Comparison of ENCODE assay signal across 22 mouse cellular contexts in genomic region chr9:124056158-124056709, GRCm38 (mm10). TPM values are rescaled to one million over a fixed set of nuclear protein-coding genes. Genes with fewer than 3 reads are reported as not detected.
A peak's percentile ranks its signal among the peaks of the same experiment; 100 is the strongest.
DNase-seq lines count a peak whose midpoint lies in the region; ATAC-seq and TF ChIP-seq lines count a peak whose summit lies in the region.
"Had no signal": no experiment of that assay in that cellular context is flagged by ENCODE, and none has a peak within 500 bp of the region (broad histone marks: within the 10 kb centered on the region; RNA-seq: fewer than 3 reads in every experiment).

No protein-coding gene starts in this region.

- no peak overlapping the region for H3K4me2 ChIP-seq in stomach, embryonic 16.5 days (ENCODE audit: low read depth, low read length)
- no peak overlapping the region for H3K4me2 ChIP-seq in stomach, postnatal 0 days (replicated peaks; ENCODE audit: low read depth)
- H3K4me2 ChIP-seq in hindbrain, embryonic 11.5 days (replicated peaks; ENCODE audit: low read depth, low read length): no peak overlapping the region
- H3K4me2 ChIP-seq: embryonic facial prominence, embryonic 12.5 days; hindbrain, embryonic 12.5 days; neural tube, embryonic 12.5 days had no signal

- no peaks in the 10 kb centered on the region for H3K36me3 ChIP-seq in stomach, embryonic 16.5 days (ENCODE audit: control insufficient read depth, insufficient read depth, low read length)
- no peaks in the 10 kb centered on the region for H3K36me3 ChIP-seq in stomach, postnatal 0 days (ENCODE audit: control insufficient read depth, insufficient read depth, low read length)
- H3K36me3 ChIP-seq in hindbrain, embryonic 11.5 days (ENCODE audit: control insufficient read depth, insufficient read depth, low read length): no peaks in the 10 kb centered on the region
- H3K36me3 ChIP-seq: embryonic facial prominence, embryonic 12.5 days; hindbrain, embryonic 12.5 days; neural tube, embryonic 12.5 days had no signal

- intact Hi-C loops in heart, postnatal 14 days (cut with DNase I): no loop called here

- no peaks in the 10 kb centered on the region for H3K9me3 ChIP-seq in stomach, embryonic 16.5 days (replicated peaks; ENCODE audit: control insufficient read depth, low read length)
- no peaks in the 10 kb centered on the region for H3K9me3 ChIP-seq in stomach, postnatal 0 days (ENCODE audit: control insufficient read depth, low read length)
- no peaks in the 10 kb centered on the region for H3K9me3 ChIP-seq in hindbrain, embryonic 11.5 days (ENCODE audit: control insufficient read depth, low read length)
- H3K9me3 ChIP-seq: embryonic facial prominence, embryonic 12.5 days; hindbrain, embryonic 12.5 days; neural tube, embryonic 12.5 days had no signal

- WGBS in stomach, embryonic 16.5 days: 50% methylated on average over 3 of the region's 3 CpGs
- WGBS in stomach, postnatal 0 days: 44% methylated on average over 3 of the region's 3 CpGs
- 77% methylated on average over 3 of the region's 3 CpGs for WGBS in hindbrain, embryonic 11.5 days

- ATAC-seq in stomach, embryonic 16.5 days (ENCODE audit: insufficient read depth, low FRiP score): no peak
- ATAC-seq in stomach, postnatal 0 days (ENCODE audit: low FRiP score, low TSS enrichment): no peak
- no peak for ATAC-seq in hindbrain, embryonic 11.5 days (ENCODE audit: low FRiP score)
- ATAC-seq: forebrain, embryonic 14.5 days had no signal

- H3K4me3 ChIP-seq in stomach, embryonic 16.5 days (replicated peaks; ENCODE audit: low read length): no peak overlapping the region
- no peak overlapping the region for H3K4me3 ChIP-seq in stomach, postnatal 0 days (ENCODE audit: low read depth, low read length)
- no peak overlapping the region for H3K4me3 ChIP-seq in hindbrain, embryonic 11.5 days (ENCODE audit: low read depth, low read length)
- H3K4me3 ChIP-seq: embryonic facial prominence, embryonic 12.5 days; hindbrain, embryonic 12.5 days; left cerebral cortex, adult 2 months; neural tube, embryonic 12.5 days had no signal

- H3K27me3 ChIP-seq in stomach, embryonic 16.5 days (ENCODE audit: control insufficient read depth, insufficient read depth, low read length): no peaks in the 10 kb centered on the region
- H3K27me3 ChIP-seq in stomach, postnatal 0 days (ENCODE audit: control insufficient read depth, insufficient read depth, low read length): no peaks in the 10 kb centered on the region
- H3K27me3 ChIP-seq in hindbrain, embryonic 11.5 days (ENCODE audit: control insufficient read depth, insufficient read depth, low read length): no peaks in the 10 kb centered on the region
- H3K27me3 ChIP-seq: embryonic facial prominence, embryonic 12.5 days; hindbrain, embryonic 12.5 days; neural tube, embryonic 12.5 days had no signal

- 0 out of 2 replicates have a peak overlapping the region, but pooled peaks have one; percentile 6 for H3K27ac ChIP-seq in stomach, embryonic 16.5 days (ENCODE audit: low read length)
- no peak overlapping the region for H3K27ac ChIP-seq in stomach, postnatal 0 days (replicated peaks)
- H3K27ac ChIP-seq in hindbrain, embryonic 11.5 days (ENCODE audit: low read depth, low read length): no peak overlapping the region
- H3K27ac ChIP-seq: embryonic facial prominence, embryonic 12.5 days; hindbrain, embryonic 12.5 days; left cerebral cortex, adult 2 months; neural tube, embryonic 12.5 days had no signal

- no peak overlapping the region for H3K9ac ChIP-seq in stomach, embryonic 16.5 days (ENCODE audit: low read length)
- H3K9ac ChIP-seq in stomach, postnatal 0 days (ENCODE audit: low read length): no peak overlapping the region
- no peak overlapping the region for H3K9ac ChIP-seq in hindbrain, embryonic 11.5 days (ENCODE audit: low read depth, low read length)
- H3K9ac ChIP-seq: embryonic facial prominence, embryonic 12.5 days; hindbrain, embryonic 12.5 days; neural tube, embryonic 12.5 days had no signal

- no peak for TF ChIP-seq CTCF in stomach, postnatal 0 days (IDR thresholded peaks at IDR 0.05; ENCODE audit: low read depth)

- TF ChIP-seq EP300 in stomach, postnatal 0 days (optimal IDR thresholded peaks at IDR 0.05): no peak

- H3K4me1 ChIP-seq in stomach, embryonic 16.5 days (ENCODE audit: control insufficient read depth, insufficient read depth, low read length): no peaks in the 10 kb centered on the region
- H3K4me1 ChIP-seq in stomach, postnatal 0 days (replicated peaks; ENCODE audit: control insufficient read depth, insufficient read depth): no peaks in the 10 kb centered on the region
- no peaks in the 10 kb centered on the region for H3K4me1 ChIP-seq in hindbrain, embryonic 11.5 days (replicated peaks; ENCODE audit: control insufficient read depth, insufficient read depth, low read length)
- H3K4me1 ChIP-seq: embryonic facial prominence, embryonic 12.5 days; hindbrain, embryonic 12.5 days; neural tube, embryonic 12.5 days had no signal

- peak; percentile 85 for DNase-seq in heart, adult 11 months
- DNase-seq in heart, postnatal 14 days: no peak
- DNase-seq in stomach, postnatal 0 days (ENCODE audit: low spot score): no peak
- DNase-seq in lung, postnatal 25 days (ENCODE audit: low spot score): peak; percentile 44
- peak; percentile 14 for DNase-seq in skeletal muscle tissue, adult 2 months (ENCODE audit: low read depth, low spot score)
- no peak for DNase-seq in hindbrain, embryonic 11.5 days (ENCODE audit: low spot score)
- DNase-seq in right cerebral cortex, postnatal 14 days: no peak
- DNase-seq: adrenal gland, postnatal 36 days; cerebellum, adult 9-10 months; gastrocnemius, postnatal 14 days; kidney, adult 8-10 months; kidney, postnatal 25 days; left cerebral cortex, postnatal 4 days; right cerebral cortex, adult 18-20 months; thymus, adult 2 months had no signal

RNA-seq across cellular contexts. Expression of gene Ccr3, which starts 34.5 kb away (rescaled TPM):
- not detected for total RNA-seq in heart, postnatal 14 days (2021)
- polyA plus RNA-seq in stomach, embryonic 16.5 days (2015; fragmentation: Nextera tagmentation; extraction: Ambion mirVana): 0.18 and 0.32 TPM in 2 replicates
- polyA plus RNA-seq in stomach, postnatal 0 days (2015; fragmentation: Nextera tagmentation; extraction: Ambion mirVana): 0.02 and 0.04 TPM in 2 replicates
- 0.14 TPM in 1 of 2 replicates, not detected in the other for polyA plus RNA-seq in hindbrain, embryonic 11.5 days (2014; fragmentation: Nextera tagmentation; extraction: Ambion mirVana)
- total RNA-seq: gastrocnemius, postnatal 14 days; left cerebral cortex, adult 2 months; left cerebral cortex, postnatal 4 days; MEL had no signal
- polyA plus RNA-seq: embryonic facial prominence, embryonic 12.5 days; forebrain, embryonic 14.5 days; hindbrain, embryonic 12.5 days; neural tube, embryonic 12.5 days had no signal

RNA-seq across cellular contexts. Expression of gene Ccr2, which starts 45.5 kb away (rescaled TPM):
- under 1 TPM; 0.85 to 0.93 TPM for total RNA-seq in heart, postnatal 14 days (2021)
- polyA plus RNA-seq in stomach, embryonic 16.5 days (2015; fragmentation: Nextera tagmentation; extraction: Ambion mirVana): 4.2 and 8.5 TPM in 2 replicates
- polyA plus RNA-seq in stomach, postnatal 0 days (2015; fragmentation: Nextera tagmentation; extraction: Ambion mirVana): 0.74 and 1.2 TPM in 2 replicates
- polyA plus RNA-seq in hindbrain, embryonic 11.5 days (2014; fragmentation: Nextera tagmentation; extraction: Ambion mirVana): 0.47 and 0.66 TPM in 2 replicates

Comparison
In these comparisons a context has a peak if more than half of its experiments do, and no peak if none do; other contexts are left out.
1. DNase-seq: peak in heart, adult 11 months (single experiment), lung, postnatal 25 days (single experiment) and skeletal muscle tissue, adult 2 months (single experiment); none in heart, postnatal 14 days (0 of 2), stomach, postnatal 0 days (single experiment), hindbrain, embryonic 11.5 days (single experiment) and right cerebral cortex, postnatal 14 days (single experiment).